Mouse (Mus musculus) cerebellum, postnatal 4 days (tissue): ENCODE results near the gene Eme2.

Experiments used
- DNase-seq, 2 experiments: peaks; one replicate each; pipeline ENCODE4 v3.0.0; 2022; ENCODE audit warnings: low spot score in 2 of 2, mixed read lengths in 1 of 2

Eme2 gene

GRCm38 (mm10) chr17:24896241-24896992 lies 1.5 kb upstream of the Eme2 start, which contains the start of gene Nme3:
TSS of gene Nme3 (plus strand) at chr17:24896500.
- peak; percentile 53 to 72 for DNase-seq

DNA sequence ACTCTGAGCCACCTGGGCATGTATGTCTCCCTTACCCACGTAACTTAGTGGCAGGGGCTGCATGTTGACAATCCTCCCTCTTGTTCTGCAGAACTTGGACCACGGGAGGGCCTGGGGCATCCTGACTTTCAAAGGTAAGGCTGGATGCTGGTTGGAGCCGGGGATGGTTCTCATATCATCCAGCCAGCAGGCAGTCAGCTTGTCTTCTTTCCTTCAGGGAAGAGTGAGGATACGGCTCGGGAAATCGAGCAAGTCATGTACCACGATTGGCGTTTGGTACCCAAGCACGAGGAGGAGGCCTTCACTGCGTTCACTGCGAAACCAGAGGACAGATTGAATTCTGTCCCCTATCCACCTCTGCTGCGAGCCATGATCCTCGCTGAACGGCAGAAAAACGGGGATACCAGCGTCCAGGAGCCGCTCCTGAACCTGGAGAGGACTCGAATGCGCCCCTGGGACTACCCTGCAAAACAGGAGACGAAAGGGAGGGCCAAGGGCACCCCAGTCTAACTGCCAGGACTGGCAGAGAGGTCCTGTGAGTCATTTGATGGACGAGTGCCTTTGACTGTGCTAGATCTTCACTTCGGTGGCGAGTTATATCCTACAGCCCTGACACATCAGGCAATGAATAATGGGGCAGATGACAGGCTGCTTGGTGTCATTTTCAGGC lies 819 bp upstream of the Eme2 start:
- DNase-seq, result no peak

DNA sequence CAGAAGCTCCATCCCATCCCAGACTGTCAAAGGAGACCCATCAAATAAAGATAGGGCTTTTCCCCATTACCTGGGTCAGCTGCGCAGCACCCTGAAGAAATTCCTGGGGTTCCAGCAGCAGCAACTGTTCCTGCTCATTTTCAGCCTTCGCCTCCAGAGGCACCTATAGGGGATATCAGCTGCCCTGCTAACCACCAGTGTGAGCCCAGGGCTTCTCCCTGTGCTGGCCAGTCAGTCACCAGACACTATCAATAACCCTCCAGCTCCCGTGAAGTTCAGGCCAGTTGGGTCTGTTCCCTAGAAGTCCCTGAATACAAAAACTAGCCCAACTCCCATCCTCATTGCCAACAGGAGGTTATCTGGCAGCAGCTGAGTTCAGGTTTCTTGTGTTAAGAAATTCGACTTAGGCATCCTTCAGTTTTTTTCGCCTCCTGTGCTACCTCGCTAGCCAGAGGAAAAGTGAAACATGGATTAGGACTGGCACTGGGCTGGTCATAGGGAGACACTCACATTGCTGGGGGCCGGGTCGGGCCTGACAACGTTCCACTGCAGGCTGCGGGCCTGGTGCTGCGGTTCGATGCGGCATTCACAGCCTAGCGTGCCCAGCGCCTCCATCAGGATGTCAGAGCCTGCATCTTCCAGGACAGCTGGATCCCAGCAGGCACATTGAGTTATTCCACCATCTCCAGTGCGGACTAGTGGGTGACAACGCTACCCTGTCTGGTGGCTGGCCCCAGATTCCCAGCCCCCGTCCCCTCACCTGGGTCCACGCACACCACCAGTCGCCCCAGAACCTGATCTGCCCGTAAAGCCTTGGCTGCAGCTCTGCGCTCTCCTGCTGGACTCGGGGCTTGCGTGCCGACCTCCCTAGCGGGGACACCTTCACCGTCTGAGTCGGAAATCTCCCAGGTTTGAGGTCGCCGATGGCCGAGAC lies 559 bp downstream of the Eme2 start:
- peak in 1 of 2 experiments; percentile 34 for DNase-seq

DNA sequence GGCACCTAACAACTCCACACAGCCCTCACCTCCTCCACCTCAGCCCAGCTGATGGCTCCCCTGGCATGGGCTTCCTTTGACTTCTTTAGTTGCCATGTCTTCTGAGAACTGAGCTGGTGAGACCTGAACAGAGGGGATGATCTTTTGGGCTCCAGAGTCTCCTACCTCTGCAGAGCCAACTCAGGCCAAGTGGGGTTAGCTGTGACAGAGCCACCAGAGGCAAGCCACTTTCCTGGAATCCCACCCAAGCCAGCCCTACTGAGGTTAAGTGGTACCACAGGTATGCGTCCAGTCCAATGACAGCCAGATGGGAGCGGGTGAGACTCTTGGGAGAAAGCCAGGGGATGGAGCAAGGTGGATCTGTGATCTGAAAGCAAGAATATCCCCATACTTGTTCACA lies 1.6 kb downstream of the Eme2 start:
- DNase-seq, result no peak

DNA sequence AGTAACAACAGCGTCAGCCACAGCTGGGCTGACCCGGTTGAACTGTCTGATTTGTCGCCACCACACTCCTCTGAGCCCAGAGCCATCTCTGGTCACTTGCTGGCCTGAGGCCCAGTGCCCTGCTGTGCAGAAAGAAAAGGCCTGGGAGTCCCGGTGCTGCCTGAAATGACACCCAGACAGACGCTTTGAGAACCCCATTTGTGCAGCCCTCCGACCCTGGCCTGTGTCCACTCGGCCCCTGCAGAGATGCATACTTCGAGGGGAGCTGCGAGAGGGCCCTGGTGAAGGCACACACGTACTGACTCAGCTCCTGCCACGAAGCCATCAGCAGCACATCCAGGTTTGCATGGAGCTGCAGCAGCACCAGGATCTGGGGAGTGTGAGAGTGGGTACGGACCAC lies 2.1 kb downstream of the Eme2 start:
- DNase-seq, result no peak

- no peak for DNase-seq
These were observed 3.6 kb downstream of the Eme2 start for GRCm38 (mm10) chr17:24891321-24891720.

DNA sequence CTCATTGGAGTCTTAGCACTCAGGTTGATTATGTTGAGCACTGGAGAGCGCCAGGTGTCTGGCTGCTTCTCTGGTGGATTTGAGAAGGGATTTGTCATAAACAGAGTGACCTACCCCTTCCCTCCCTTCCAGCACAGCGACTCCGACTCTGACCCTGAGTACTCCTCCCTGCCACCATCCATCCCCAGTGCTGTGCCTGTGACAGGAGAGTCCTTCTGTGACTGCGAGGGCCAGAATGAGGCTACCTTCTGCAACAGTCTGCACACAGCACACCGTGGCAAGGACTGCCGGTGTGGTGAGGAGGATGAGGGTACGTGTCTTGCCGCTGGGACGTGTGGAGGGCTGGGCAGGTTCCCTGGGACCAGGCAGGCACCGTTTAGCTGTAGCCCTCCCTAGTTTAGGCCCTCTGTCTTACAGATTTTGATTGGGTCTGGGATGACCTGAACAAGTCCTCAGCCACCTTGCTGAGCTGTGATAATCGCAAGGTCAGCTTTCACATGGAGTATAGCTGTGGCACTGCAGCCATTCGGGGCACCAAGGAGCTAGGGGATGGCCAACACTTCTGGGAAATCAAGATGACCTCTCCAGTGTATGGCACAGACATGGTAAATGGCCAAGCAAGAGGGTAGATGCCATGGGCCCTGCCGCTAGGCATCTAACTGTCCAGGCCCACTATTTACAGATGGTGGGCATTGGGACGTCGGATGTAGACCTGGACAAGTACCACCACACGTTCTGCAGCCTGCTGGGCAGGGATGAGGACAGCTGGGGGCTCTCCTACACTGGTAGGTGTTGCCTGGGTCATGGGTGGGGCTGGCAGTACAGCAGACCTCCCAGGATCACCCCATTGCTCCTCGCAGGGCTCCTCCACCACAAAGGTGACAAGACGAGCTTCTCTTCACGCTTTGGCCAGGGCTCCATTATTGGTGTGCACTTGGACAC lies 4.5 kb downstream of the Eme2 start:
- DNase-seq, result no peak

DNA sequence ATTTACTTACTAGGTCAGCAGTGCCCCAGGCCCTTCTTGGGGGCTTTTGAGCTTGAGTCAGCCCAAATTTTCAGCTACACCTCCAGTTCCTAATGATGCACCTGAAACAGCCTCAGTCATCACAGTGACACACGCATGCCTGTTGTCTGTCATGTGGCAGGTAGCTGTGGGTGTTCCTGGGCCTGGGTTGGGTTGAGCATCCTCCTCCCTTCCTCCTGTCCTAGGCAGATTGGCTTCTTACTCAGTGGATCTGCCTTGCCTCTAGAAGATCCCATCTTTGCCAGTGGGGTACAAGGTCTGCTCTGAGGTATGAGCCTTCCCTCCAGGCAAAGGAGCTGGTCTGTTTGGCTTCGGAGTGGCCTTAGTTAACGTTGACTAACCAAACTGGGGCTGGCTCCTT lies 6.0 kb downstream of the Eme2 start:
- no peak for DNase-seq

- no peak for DNase-seq
These were observed 7.4 kb downstream of the Eme2 start for GRCm38 (mm10) chr17:24887291-24888080.

DNA sequence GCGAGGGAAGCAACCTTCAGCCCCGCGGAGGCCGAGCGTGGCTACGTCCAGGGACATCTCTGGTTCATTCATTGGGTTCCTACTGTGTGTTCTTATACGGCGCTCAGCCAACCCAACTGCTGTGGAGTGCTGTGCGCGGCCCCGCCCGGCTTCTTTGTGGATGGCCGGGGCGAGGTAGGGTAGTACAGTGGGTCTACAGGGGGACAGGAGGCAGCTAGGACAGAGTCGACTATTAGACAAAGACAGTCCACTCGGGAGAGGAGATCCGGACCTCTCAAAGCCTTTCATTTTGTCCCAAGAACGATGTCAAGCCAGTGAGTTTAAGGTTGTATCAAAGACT lies 8.0 kb downstream of the Eme2 start:
- DNase-seq, result no peak

DNA sequence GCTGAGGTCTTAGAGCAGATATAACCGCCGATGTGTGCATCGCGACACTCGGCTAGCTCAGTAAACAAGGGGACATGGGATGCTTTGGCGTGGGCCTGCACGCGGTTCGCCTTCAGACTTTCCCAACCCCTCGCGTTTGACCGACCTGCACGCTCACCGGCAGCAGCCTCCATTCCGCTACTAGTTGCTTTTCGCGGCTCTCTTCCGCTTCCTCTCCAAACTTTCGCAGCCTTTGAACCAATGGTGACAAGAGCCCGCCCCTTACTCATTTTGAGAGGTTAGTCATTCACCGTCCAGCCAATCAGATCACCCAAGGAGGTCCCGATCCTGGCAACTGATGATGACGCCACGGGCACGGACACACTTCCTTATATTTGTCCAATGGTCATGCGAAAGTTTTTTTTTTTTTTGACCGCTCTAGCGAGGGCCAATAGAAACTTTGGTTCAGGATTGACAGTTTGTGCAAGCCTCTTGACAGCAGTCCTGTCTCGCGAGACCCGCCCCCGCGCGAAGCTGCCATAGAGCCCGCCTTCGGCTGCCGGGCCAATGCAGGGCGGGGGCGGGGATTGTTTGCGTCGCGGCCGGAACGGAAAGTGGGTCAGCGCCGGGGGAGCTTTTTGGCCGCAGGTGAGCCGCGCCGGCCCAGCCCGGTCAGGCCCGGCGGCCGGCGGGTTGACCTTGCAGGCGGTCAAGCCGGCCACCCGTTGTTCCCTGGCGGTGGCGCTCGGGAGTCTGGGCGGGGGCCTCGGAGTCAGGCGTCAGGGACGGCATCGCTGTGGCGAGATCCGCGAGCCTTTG lies 8.6 kb downstream of the Eme2 start, which contains the start of the genes Nubp2 and Spsb3:
Nubp2 (minus strand) TSS at position 216 of the 798 bp plus-strand sequence.
Spsb3 (plus strand) TSS at position 510 of the 798 bp plus-strand sequence.
- DNase-seq, result peak; percentile 91 to 96

DNA sequence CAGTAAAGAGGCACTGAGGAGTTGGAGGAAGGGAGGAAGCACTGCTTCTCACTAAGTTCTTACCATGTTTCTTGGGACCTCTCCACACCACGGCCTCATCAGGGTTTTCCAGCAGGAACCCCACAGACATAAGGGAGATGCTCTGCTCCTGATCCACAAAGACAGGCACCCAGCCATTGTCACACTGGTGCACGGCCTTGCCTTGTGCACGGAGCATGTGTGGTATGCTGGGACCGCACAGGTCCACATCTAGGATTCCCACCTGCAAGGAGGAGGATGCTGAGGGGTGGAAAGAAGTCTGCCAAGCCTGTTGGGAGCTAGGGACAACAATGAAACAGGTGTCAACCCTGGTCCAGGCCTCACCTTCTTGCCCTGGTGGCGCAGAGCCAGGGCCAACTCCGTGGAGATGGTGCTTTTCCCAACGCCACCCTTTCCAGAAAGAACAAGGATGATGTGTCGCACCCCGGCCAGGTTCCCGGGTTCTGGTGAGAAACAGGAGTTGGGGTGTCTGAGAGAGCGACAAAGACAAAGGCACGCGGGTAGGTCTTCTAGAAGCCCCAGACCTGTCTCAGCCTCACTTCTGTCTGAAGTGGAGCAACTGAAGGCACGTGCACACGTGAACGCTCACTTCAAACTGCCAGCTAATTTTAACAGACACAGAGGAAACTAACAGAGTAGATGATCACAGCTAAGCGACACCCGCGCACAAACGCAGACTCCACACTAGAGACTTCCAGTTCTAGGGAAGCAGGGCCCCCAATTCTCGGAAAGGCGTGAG lies 9.3 kb downstream of the Eme2 start:
- no peak for DNase-seq

DNA sequence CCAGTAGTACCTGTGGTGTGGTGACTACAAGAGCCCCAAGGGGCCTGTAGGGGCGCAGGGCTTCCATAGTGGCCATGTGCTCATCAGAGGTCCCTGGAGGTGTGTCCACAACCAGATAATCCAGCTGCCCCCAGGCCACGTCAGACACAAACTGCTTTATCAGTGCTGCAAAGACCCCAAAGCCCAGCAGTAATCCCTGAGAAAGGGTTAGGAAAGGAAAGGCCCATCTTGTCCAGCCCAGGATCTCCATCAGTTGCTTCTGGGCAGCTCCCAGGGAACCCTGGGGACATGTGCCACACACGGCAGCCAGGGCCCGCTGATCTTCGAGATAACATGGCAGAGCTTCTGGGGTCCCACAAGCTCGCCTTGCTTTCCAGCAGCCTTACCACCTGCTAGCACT lies 10.5 kb downstream of the Eme2 start:
- no peak for DNase-seq

- DNase-seq, result peak in 1 of 2 experiments; percentile 34
These were observed 13.0 kb downstream of the Eme2 start for GRCm38 (mm10) chr17:24881738-24882440.

GRCm38 (mm10) chr17:24878531-24878930 lies 16.4 kb downstream of the Eme2 start:
- no peak for DNase-seq

DNA sequence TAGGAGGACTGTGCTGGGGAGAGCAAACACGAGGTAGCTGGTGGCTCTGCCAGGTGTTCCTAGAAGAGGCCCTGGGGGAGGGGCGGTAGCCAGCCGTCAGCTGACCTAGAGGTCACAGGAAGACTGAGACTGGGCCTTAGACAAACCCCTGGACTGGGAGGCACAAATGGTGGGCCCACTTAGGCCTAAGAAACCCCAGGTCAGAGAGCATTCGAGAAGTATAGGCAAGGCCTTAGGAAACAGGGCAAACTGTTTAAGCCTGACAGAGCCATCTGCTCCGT lies 16.8 kb downstream of the Eme2 start:
- DNase-seq, result no peak

DNA sequence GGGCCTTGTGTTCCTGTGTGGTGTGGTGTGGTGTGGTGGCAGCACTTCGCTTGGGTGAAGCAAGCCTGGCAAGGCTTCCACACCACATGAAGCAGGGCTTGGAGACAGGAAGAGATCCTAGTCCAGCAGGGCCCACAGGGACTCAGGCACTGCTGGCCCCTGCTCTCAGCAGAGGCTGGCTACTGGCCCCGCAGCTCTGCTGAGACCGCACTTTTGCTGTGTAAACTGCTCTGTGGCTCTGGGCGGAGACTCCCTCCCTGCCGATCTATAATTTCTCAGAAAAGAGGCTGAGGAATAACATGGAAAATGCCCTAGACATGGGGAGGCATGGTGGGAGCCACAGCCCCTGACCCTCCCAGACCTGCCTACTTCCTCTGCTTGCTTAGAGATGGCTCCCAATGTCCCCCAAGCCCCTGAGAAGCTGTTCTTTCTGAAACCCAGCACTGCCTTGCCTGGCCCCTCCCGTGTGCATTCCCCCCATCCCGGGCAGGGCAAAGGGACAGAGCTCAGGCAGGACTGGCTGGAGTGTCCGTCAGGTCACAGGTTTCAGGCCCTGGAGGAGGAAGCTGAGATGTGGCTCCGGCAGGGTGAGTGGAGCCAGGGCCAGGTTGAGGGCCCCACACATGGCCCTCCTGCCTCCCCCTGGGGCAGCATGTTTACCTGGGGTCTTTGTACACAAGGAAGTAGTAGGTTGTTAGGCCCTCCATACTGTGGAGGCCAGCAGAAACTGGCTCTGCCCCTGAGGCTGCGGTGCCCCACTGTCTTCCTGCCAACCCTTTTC lies 17.4 kb downstream of the Eme2 start:
- DNase-seq, result no peak
